Mouse (Mus musculus): Measurements from ENCODE around the gene Ppp1r35. TPM values are rescaled to one million over a fixed set of nuclear protein-coding genes. Genes with fewer than 3 reads are reported as not detected.

The Ppp1r35 gene
- polyA plus RNA-seq, 1 experiment from 2014 or later: 36.6 TPM

GRCm38 (mm10) chr5:137742048-137742447 is 36.6 kb upstream of the Ppp1r35 start:
- H3K4me3 ChIP-seq (ENCODE audit: low read depth, low read length): no peak overlapping the region; the same call in 1 of the 2 replicates
- WGBS: 69% methylated on average over 10 of the region's 10 CpGs

GRCm38 (mm10) chr5:137742836-137743235 is 35.8 kb upstream of the Ppp1r35 start:
- H3K9ac ChIP-seq (ENCODE audit: low read depth, low read length): no peak overlapping the region
- H3K4me3 ChIP-seq (ENCODE audit: low read depth, low read length): no peak overlapping the region
- no peaks in the 10 kb centered on the region for H3K27me3 ChIP-seq (ENCODE audit: control insufficient read depth, insufficient read depth, low read depth, low read length)
- H3K27ac ChIP-seq (ENCODE audit: low read length): no peak overlapping the region
- no peak overlapping the region for H3K4me2 ChIP-seq (ENCODE audit: low read length)
- peaks cover under 1% of the 10 kb centered on the region; the same call in 1 of the 2 replicates for H3K36me3 ChIP-seq (ENCODE audit: control insufficient read depth, insufficient read depth, low read length)
- H3K9me3 ChIP-seq (replicated peaks; ENCODE audit: control insufficient read depth, low read length, poor library complexity, severe bottlenecking): no peaks in the 10 kb centered on the region
- peaks cover 42% of the 10 kb centered on the region for H3K4me1 ChIP-seq (ENCODE audit: control insufficient read depth, insufficient read depth, low read length)
- ATAC-seq: no peak
- 95% methylated on average over 6 of the region's 6 CpGs for WGBS

More at GRCm38 (mm10) chr5:137742048-137742447, 36.6 kb upstream of the Ppp1r35 start:
- Histone ChIP-seq H3K4me1 (ENCODE audit: control insufficient read depth, insufficient read depth, low read length) (peaks cover 42% of the 10 kb centered on the region), H3K4me2 (ENCODE audit: low read length) (peak overlapping the region; percentile 86), H3K27me3 (ENCODE audit: control insufficient read depth, insufficient read depth, low read depth, low read length) (no peaks in the 10 kb centered on the region), H3K9ac (ENCODE audit: low read depth, low read length) (no peak overlapping the region), H3K27ac (ENCODE audit: low read length) (no peak overlapping the region), H3K9me3 (replicated peaks; ENCODE audit: control insufficient read depth, low read length, poor library complexity, severe bottlenecking) (no peaks in the 10 kb centered on the region), H3K36me3 (ENCODE audit: control insufficient read depth, insufficient read depth, low read length) (peaks cover 3% of the 10 kb centered on the region; the same call in 1 of the 2 replicates)
- no peak for ATAC-seq

GRCm38 (mm10) chr5:137744197-137744596 is 34.5 kb upstream of the Ppp1r35 start:
- WGBS: 90% methylated on average over 6 of the region's 7 CpGs
- no peak for ATAC-seq

GRCm38 (mm10) chr5:137745214-137746171 is 33.2 kb upstream of the Ppp1r35 start, which contains the start of gene Tsc22d4:
Gene Tsc22d4 (plus strand): TSS chr5:137745730.
- 4% methylated on average over 28 of the region's 28 CpGs for WGBS
- Histone ChIP-seq H3K27ac (ENCODE audit: low read length) (peak within 1 kb of the TSS; percentile 87), H3K36me3 (ENCODE audit: control insufficient read depth, insufficient read depth, low read length) (no peaks in the 10 kb centered on the region), H3K9me3 (replicated peaks; ENCODE audit: control insufficient read depth, low read length, poor library complexity, severe bottlenecking) (no peaks in the 10 kb centered on the region), H3K9ac (ENCODE audit: low read depth, low read length) (peak within 1 kb of the TSS; percentile 82), H3K4me3 (ENCODE audit: low read depth, low read length) (peak within 1 kb of the TSS; percentile 64), H3K4me2 (ENCODE audit: low read length) (peak within 1 kb of the TSS; percentile 96), H3K4me1 (ENCODE audit: control insufficient read depth, insufficient read depth, low read length) (peaks cover 37% of the 10 kb centered on the region), H3K27me3 (ENCODE audit: control insufficient read depth, insufficient read depth, low read depth, low read length) (no peaks in the 10 kb centered on the region)
- peak; percentile 75 for ATAC-seq

More at GRCm38 (mm10) chr5:137744197-137744596, 34.5 kb upstream of the Ppp1r35 start:
- H3K36me3 ChIP-seq (ENCODE audit: control insufficient read depth, insufficient read depth, low read length): no peaks in the 10 kb centered on the region
- H3K9me3 ChIP-seq (replicated peaks; ENCODE audit: control insufficient read depth, low read length, poor library complexity, severe bottlenecking): no peaks in the 10 kb centered on the region
- H3K4me2 ChIP-seq (ENCODE audit: low read length): no peak overlapping the region
- no peaks in the 10 kb centered on the region for H3K27me3 ChIP-seq (ENCODE audit: control insufficient read depth, insufficient read depth, low read depth, low read length)
- no peak overlapping the region for H3K4me3 ChIP-seq (ENCODE audit: low read depth, low read length)
- H3K4me1 ChIP-seq (ENCODE audit: control insufficient read depth, insufficient read depth, low read length): peaks cover 40% of the 10 kb centered on the region
- H3K27ac ChIP-seq (ENCODE audit: low read length): no peak overlapping the region
- H3K9ac ChIP-seq (ENCODE audit: low read depth, low read length): no peak overlapping the region

- peak overlapping the region; percentile 96 for H3K4me2 ChIP-seq (ENCODE audit: low read length)
- peaks cover 37% of the 10 kb centered on the region for H3K4me1 ChIP-seq (ENCODE audit: control insufficient read depth, insufficient read depth, low read length)
- no peaks in the 10 kb centered on the region for H3K9me3 ChIP-seq (replicated peaks; ENCODE audit: control insufficient read depth, low read length, poor library complexity, severe bottlenecking)
- no peaks in the 10 kb centered on the region for H3K27me3 ChIP-seq (ENCODE audit: control insufficient read depth, insufficient read depth, low read depth, low read length)
- H3K9ac ChIP-seq (ENCODE audit: low read depth, low read length): peak overlapping the region; percentile 82
- under 1% methylated on average over 19 of the region's 20 CpGs for WGBS
- no peaks in the 10 kb centered on the region for H3K36me3 ChIP-seq (ENCODE audit: control insufficient read depth, insufficient read depth, low read length)
- H3K4me3 ChIP-seq (ENCODE audit: low read depth, low read length): peak overlapping the region; percentile 64
- H3K27ac ChIP-seq (ENCODE audit: low read length): peak overlapping the region; percentile 87
- ATAC-seq: no peak
Observed at GRCm38 (mm10) chr5:137746282-137746850, 32.3 kb upstream of the Ppp1r35 start.

GRCm38 (mm10) chr5:137746851-137747325 is 31.8 kb upstream of the Ppp1r35 start:
- ATAC-seq: 0 out of 2 replicates have a peak, but pooled peaks have one; percentile 7
- Histone ChIP-seq H3K27me3 (ENCODE audit: control insufficient read depth, insufficient read depth, low read depth, low read length) (no peaks in the 10 kb centered on the region), H3K4me1 (ENCODE audit: control insufficient read depth, insufficient read depth, low read length) (peaks cover 33% of the 10 kb centered on the region), H3K36me3 (ENCODE audit: control insufficient read depth, insufficient read depth, low read length) (no peaks in the 10 kb centered on the region), H3K27ac (ENCODE audit: low read length) (peak overlapping the region; percentile 87), H3K9ac (ENCODE audit: low read depth, low read length) (peak overlapping the region; percentile 82), H3K4me2 (ENCODE audit: low read length) (peak overlapping the region; percentile 96), H3K4me3 (ENCODE audit: low read depth, low read length) (peak overlapping the region; percentile 64), H3K9me3 (replicated peaks; ENCODE audit: control insufficient read depth, low read length, poor library complexity, severe bottlenecking) (no peaks in the 10 kb centered on the region)
- 1% methylated on average over 16 of the region's 16 CpGs for WGBS

- peak overlapping the region; percentile 82 for H3K9ac ChIP-seq (ENCODE audit: low read depth, low read length)
- ATAC-seq: peak; percentile 11; the same call in 1 of the 2 replicates
- H3K27ac ChIP-seq (ENCODE audit: low read length): peak overlapping the region; percentile 45; the same call in 1 of the 2 replicates
- peak overlapping the region; percentile 96 for H3K4me2 ChIP-seq (ENCODE audit: low read length)
- no peaks in the 10 kb centered on the region for H3K36me3 ChIP-seq (ENCODE audit: control insufficient read depth, insufficient read depth, low read length)
- H3K4me3 ChIP-seq (ENCODE audit: low read depth, low read length): peak overlapping the region; percentile 64
- peaks cover 33% of the 10 kb centered on the region for H3K4me1 ChIP-seq (ENCODE audit: control insufficient read depth, insufficient read depth, low read length)
- H3K9me3 ChIP-seq (replicated peaks; ENCODE audit: control insufficient read depth, low read length, poor library complexity, severe bottlenecking): no peaks in the 10 kb centered on the region
- WGBS: 8% methylated on average over 26 of the region's 26 CpGs
- H3K27me3 ChIP-seq (ENCODE audit: control insufficient read depth, insufficient read depth, low read depth, low read length): no peaks in the 10 kb centered on the region
Observed at GRCm38 (mm10) chr5:137747326-137747961, 31.2 kb upstream of the Ppp1r35 start.

GRCm38 (mm10) chr5:137748130-137748770 is 30.4 kb upstream of the Ppp1r35 start:
- Histone ChIP-seq H3K36me3 (ENCODE audit: control insufficient read depth, insufficient read depth, low read length) (no peaks in the 10 kb centered on the region), H3K27ac (ENCODE audit: low read length) (peak overlapping the region; percentile 58; the same call in 1 of the 2 replicates), H3K4me1 (ENCODE audit: control insufficient read depth, insufficient read depth, low read length) (peaks cover 33% of the 10 kb centered on the region), H3K9me3 (replicated peaks; ENCODE audit: control insufficient read depth, low read length, poor library complexity, severe bottlenecking) (no peaks in the 10 kb centered on the region), H3K4me2 (ENCODE audit: low read length) (peak overlapping the region; percentile 96), H3K4me3 (ENCODE audit: low read depth, low read length) (peak overlapping the region; percentile 64), H3K27me3 (ENCODE audit: control insufficient read depth, insufficient read depth, low read depth, low read length) (no peaks in the 10 kb centered on the region), H3K9ac (ENCODE audit: low read depth, low read length) (peak overlapping the region; percentile 54)
- no peak for ATAC-seq
- 44% methylated on average over 5 of the region's 5 CpGs for WGBS

Measured in midbrain, embryonic 16.5 days (tissue).